Mouse (Mus musculus) heart, adult 18-20 months (tissue): ENCODE data around the gene Ghrl. TPM values are rescaled to one million over a fixed set of nuclear protein-coding genes. Genes with fewer than 3 reads are reported as not detected.
A peak's percentile ranks its signal among the peaks of the same experiment; 100 is the strongest.
"Not testable (repeated sequence)": the region's sequence is repeated elsewhere in the genome, so short reads cannot be mapped to it uniquely, and the experiment has no call there.

Experiments used
- DNase-seq, 2 experiments: peaks; one replicate each; pipeline ENCODE4 v3.0.0; 2021 to 2022; ENCODE audit warnings: mixed read lengths in 1 of 2
- total RNA-seq, 2 experiments: library from RNA; stranded (reverse); gene quantifications; 2 replicates each; pipeline ENCODE4 v1.2.3; 2021

Ghrl gene
- total RNA-seq, 2 experiments from 2014 or later: not detected

- DNase-seq: peak; percentile 95 to 99
Measured at GRCm38 (mm10) chr6:113696582-113697221, 23.0 kb downstream of the Ghrl start, which contains the start of gene Tatdn2. TSS of gene Tatdn2 (plus strand) at chr6:113697050.

DNA sequence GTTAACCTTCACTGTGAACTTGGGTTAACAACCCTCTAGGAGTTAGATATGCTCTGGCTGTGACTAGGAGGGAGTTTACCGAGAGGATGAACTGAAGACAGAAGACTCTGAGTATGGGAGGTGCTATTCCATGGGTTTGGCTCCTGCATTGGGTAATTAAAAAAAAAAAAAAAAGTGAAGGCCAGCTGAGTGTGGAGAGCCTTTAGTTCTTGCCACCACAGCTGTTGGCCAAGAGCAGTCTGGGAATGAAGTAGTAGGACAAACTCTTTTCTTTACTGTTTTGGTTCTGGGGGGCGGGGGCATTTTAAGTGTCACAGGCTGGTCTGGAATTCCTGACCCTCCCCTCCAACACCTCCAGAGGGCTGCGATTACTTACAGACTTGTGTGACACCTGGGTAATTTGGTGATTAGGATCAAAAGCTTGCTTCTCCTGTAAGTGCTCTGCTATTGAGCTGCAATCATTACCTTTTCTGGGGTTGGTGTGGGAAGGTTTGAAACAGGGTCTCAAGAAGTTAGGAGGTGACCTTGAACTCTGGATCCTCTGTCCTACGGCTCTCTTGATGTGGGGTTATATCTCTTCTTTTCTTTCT, 23.8 kb downstream of the Ghrl start:
- DNase-seq: peak in 1 of 2 experiments; percentile 26

- no peak for DNase-seq
Measured at GRCm38 (mm10) chr6:113695203-113695602, 24.5 kb downstream of the Ghrl start.

GRCm38 (mm10) chr6:113693377-113693776, 26.3 kb downstream of the Ghrl start:
- no peak for DNase-seq

DNA sequence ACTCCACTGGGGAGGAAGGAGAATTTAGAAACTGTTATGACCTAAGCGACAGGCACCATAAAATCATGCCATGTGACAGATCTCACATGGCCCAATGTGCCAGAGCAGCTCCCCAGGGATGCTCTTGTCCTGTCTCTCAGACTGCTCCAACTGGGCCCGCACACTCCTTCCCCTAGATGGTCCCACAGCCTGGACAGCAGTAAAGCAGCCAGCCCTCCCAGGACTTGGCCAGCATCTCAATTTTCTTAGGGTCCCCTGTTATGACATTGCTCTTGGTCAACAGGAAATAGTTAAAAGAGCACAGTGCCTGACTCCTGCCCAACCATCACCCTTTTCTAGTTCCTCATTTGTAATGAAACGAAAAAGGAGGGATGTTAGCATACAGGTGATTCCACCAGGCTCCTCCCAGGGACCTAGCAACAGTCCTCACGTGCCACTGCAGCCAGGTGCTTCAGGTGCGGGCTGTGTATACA, 27.0 kb downstream of the Ghrl start:
- DNase-seq: no peak

DNA sequence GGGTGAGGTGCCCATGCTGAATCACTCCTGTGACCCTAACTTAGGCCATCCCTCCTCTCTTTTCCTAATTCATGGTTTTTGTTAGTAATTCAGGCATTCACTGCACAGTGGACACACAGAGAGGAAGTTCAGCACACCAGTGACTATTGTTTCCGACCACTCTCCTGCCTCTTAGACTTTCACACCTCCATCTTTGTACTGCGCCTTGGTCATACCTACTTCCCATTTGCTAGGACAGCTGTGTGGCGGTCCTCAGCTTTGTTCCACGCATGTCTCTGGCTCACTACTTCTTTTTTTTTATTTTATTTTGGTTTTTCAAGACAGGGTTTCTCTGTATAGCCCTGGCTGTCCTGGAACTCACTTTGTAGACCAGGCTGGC, 28.6 kb downstream of the Ghrl start:
- no peak for DNase-seq

GRCm38 (mm10) chr6:113690400-113691083, 29.1 kb downstream of the Ghrl start:
- peak; percentile 55 to 65 for DNase-seq

GRCm38 (mm10) chr6:113690008-113690399, 29.7 kb downstream of the Ghrl start:
- no peak for DNase-seq

- no peak for DNase-seq
Measured at GRCm38 (mm10) chr6:113686551-113687125, 33.0 kb downstream of the Ghrl start.

- no peak for DNase-seq
Measured at GRCm38 (mm10) chr6:113683081-113683825, 36.4 kb downstream of the Ghrl start.

GRCm38 (mm10) chr6:113681271-113681670, 38.4 kb downstream of the Ghrl start:
- peak; percentile 88 to 94 for DNase-seq

DNA sequence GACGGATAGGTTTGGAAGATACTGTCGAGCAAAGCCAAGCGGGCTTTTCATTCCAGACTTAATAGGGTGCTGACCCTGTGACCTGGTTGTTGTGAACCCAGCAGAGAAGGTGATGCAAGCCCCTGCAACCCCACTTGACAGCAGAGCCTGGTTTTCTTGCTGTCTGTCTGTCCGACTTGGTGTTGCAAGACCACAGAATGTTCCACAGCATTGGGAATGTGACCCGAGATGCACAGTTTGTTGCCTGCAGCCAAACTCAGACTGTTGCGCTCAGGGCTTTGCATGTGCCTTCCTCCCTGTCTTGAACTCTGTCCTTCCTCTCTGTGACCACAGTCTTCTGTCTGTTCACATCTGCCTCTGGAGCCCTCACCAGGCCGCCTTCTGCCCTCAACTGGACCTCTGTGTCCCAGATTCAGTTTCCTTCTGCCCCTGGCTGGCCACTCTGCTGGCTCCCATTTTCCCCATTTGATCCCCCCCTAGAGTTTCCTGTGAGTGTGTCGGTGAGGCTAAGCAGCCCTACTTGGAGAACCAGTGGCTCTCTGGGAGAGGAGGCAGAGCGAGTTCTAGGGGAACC, 39.6 kb downstream of the Ghrl start:
- no peak for DNase-seq

GRCm38 (mm10) chr6:113678246-113679012, 41.3 kb downstream of the Ghrl start:
- DNase-seq: no peak

- DNase-seq: peak in 1 of 2 experiments; percentile 73
Measured at GRCm38 (mm10) chr6:113677070-113677734, 42.5 kb downstream of the Ghrl start.

GRCm38 (mm10) chr6:113675991-113676390, 43.7 kb downstream of the Ghrl start:
- no peak for DNase-seq

- no peak for DNase-seq
Measured at GRCm38 (mm10) chr6:113675234-113675633, 44.4 kb downstream of the Ghrl start.

DNA sequence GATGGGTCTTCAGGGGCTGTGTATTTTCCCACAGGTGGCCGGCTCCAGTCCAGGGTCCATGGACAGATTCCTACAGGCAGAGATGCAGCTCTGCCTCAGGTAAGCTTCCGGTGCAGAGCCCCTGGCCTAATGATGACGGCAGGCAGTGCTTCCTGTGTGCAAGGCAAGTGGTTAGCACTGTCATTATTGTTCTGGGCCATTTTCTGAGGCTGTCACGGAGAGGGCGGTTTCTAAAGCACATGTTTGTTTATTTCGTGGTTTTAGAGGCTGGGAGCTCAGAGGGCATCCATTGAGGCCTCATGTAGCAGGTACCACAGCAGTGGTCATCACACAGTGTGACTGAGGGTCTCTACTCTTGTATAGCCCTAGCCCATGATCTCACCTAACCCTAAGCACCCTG, 46.7 kb downstream of the Ghrl start:
- DNase-seq: no peak

DNA sequence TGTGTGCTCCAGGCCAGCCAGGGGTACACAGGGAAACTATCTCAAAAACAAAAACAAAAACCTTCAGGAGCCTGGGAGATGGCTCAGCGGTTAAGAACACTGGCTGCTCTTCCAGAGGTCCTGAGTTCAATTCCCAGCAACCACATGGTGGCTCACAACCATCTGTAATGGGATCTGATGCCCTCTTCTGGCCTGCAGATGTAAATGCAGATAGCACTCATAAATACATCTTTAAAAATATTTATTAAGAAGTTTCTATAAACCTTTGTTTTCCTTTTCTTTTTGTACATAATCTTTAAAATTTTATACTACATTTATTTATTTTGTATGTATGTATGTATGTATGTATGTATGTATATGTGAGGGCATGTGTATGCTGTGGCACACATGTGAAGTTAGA, 47.7 kb downstream of the Ghrl start:
- DNase-seq: not testable (repeated sequence)

GRCm38 (mm10) chr6:113669821-113670220, 49.9 kb downstream of the Ghrl start:
- no peak for DNase-seq
